Mouse (Mus musculus) liver, adult 2 months (tissue): ENCODE measurements around the gene Rasgrf1.

Experiments used
- CTCF ChIP-seq: fragments of 200-500 bp; IDR thresholded peaks from 2 replicates; pipeline ENCODE4 v1.5.1; 2011; ENCODE audit warnings: low read depth, low read length, control low read depth
- POLR2A ChIP-seq: fragments of 200-500 bp; IDR thresholded peaks from 2 replicates; pipeline ENCODE4 v1.6.1; 2011; ENCODE audit warnings: low read length, control low read depth; ENCODE audit not compliant: insufficient read depth; ENCODE audit errors: extremely low read depth

DNA sequence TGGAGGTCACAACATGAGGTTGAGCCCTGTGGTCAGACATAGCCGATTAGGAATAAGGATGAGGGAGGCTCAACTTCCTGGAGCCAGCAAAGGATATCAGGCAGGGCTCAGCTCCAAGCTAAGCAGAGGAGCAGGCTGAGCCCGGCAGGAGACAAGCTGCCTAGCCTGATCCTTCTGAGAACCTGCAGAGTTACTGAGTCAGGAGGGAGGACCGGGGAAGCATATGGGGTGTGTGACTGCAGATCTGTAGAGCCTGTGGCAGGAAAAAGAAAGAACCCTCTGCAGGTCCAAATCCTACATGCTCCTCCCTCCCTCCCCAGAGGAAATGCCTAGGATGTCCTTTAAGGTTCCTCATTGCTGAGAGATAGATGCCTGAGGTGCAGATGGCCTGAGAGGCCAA is 62.6 kb downstream of the Rasgrf1 start:
- TF ChIP-seq CTCF (no peak), POLR2A (no peak)
